Mouse (Mus musculus): ENCODE measurements around the gene Klhl36. TPM values are rescaled to one million over a fixed set of nuclear protein-coding genes. Genes with fewer than 3 reads are reported as not detected.

Gene Klhl36
- total RNA-seq, 1 experiment from 2014 or later, result 8.5 TPM

- no peak for ATAC-seq (replicated peaks; ENCODE audit: insufficient number of reproducible peaks, low FRiP score, low TSS enrichment, poor library complexity, severe bottlenecking)
These were observed 51.1 kb downstream of the Klhl36 start for GRCm38 (mm10) chr8:119913181-119913580.

- ATAC-seq (replicated peaks; ENCODE audit: insufficient number of reproducible peaks, low FRiP score, low TSS enrichment, poor library complexity, severe bottlenecking), result no peak
These were observed 52.1 kb downstream of the Klhl36 start for GRCm38 (mm10) chr8:119914161-119914560.

GRCm38 (mm10) chr8:119915298-119915697 is 53.2 kb downstream of the Klhl36 start:
- no peak for ATAC-seq (replicated peaks; ENCODE audit: insufficient number of reproducible peaks, low FRiP score, low TSS enrichment, poor library complexity, severe bottlenecking)

GRCm38 (mm10) chr8:119916237-119916892 is 54.3 kb downstream of the Klhl36 start:
- no peak for ATAC-seq (replicated peaks; ENCODE audit: insufficient number of reproducible peaks, low FRiP score, low TSS enrichment, poor library complexity, severe bottlenecking)

- ATAC-seq (replicated peaks; ENCODE audit: insufficient number of reproducible peaks, low FRiP score, low TSS enrichment, poor library complexity, severe bottlenecking), result no peak
These were observed 55.3 kb downstream of the Klhl36 start for GRCm38 (mm10) chr8:119917415-119917814.

GRCm38 (mm10) chr8:119918155-119918567 is 56.1 kb downstream of the Klhl36 start:
- ATAC-seq (replicated peaks; ENCODE audit: insufficient number of reproducible peaks, low FRiP score, low TSS enrichment, poor library complexity, severe bottlenecking), result no peak

- ATAC-seq (replicated peaks; ENCODE audit: insufficient number of reproducible peaks, low FRiP score, low TSS enrichment, poor library complexity, severe bottlenecking), result no peak
These were observed 61.2 kb downstream of the Klhl36 start for GRCm38 (mm10) chr8:119923259-119923658.

- no peak for ATAC-seq (replicated peaks; ENCODE audit: insufficient number of reproducible peaks, low FRiP score, low TSS enrichment, poor library complexity, severe bottlenecking)
These were observed 63.4 kb downstream of the Klhl36 start for GRCm38 (mm10) chr8:119925428-119925827.

- ATAC-seq (replicated peaks; ENCODE audit: insufficient number of reproducible peaks, low FRiP score, low TSS enrichment, poor library complexity, severe bottlenecking), result peak; percentile 52; the same call in 1 of the 2 replicates
These were observed 64.4 kb downstream of the Klhl36 start for GRCm38 (mm10) chr8:119926474-119926873.

Other genes starting within 250 kb of the Klhl36 start
- gene Adad2, start 249.5 kb upstream of the Klhl36 start, total RNA-seq (2017), result not detected in 3 replicates
- gene Kcng4, start 226.6 kb upstream of the Klhl36 start, total RNA-seq (2017), result not detected in 3 replicates
- gene Wfdc1, start 195.9 kb upstream of the Klhl36 start, total RNA-seq (2017), result not detected in 3 replicates
- gene Atp2c2, start 162.3 kb upstream of the Klhl36 start, total RNA-seq (2017), result not detected in 3 replicates
- 2.2 to 8.0 TPM (median 3.8 TPM) in 3 replicates for gene Tldc1, start 83.8 kb upstream of the Klhl36 start, total RNA-seq (2017)
- 289 to 324 TPM (median 310 TPM) in 3 replicates for gene Cotl1, start 21.7 kb upstream of the Klhl36 start, total RNA-seq (2017)
- 27.0 to 27.9 TPM (median 27.1 TPM) in 3 replicates for gene Usp10, start 48.1 kb downstream of the Klhl36 start, total RNA-seq (2017)
- 10.0 to 63.8 TPM (median 16.1 TPM) in 3 replicates for gene Gm20388, start 48.6 kb downstream of the Klhl36 start, total RNA-seq (2017)
- gene Crispld2, start 130.2 kb downstream of the Klhl36 start, total RNA-seq (2017), result 0.10 TPM in 1 of 3 replicates, not detected in the others
- 24.9 to 42.9 TPM (median 27.3 TPM) in 3 replicates for gene Zdhhc7, start 239.2 kb downstream of the Klhl36 start, total RNA-seq (2017)